Mouse (Mus musculus) forebrain, embryonic 16.5 days (tissue): ENCODE data around the gene Sh2d3c. TPM values are rescaled to one million over a fixed set of nuclear protein-coding genes. Genes with fewer than 3 reads are reported as not detected.

Experiments used
- ATAC-seq: fragments of 200-750 bp; cut with Nextera tagmentation; 2 replicates; pipeline ENCODE4 v1.8.0; 2017; ENCODE audit warnings: mild to moderate bottlenecking, moderate library complexity
- H3K27ac ChIP-seq: fragments of 300-500 bp; sonication (generic); 2 replicates; pipeline ENCODE4 v1.5.1; 2014; ENCODE audit warnings: low read length, control low read depth
- H3K27me3 ChIP-seq: fragments of 300-500 bp; sonication (generic); replicated peaks from 2 replicates; pipeline ENCODE4 v1.6.1; 2014; ENCODE audit warnings: low read length; ENCODE audit not compliant: control insufficient read depth, insufficient read depth
- H3K36me3 ChIP-seq: fragments of 300-500 bp; sonication (generic); 2 replicates; pipeline ENCODE4 v1.6.1; 2014; ENCODE audit not compliant: control insufficient read depth, insufficient read depth
- H3K4me1 ChIP-seq: fragments of 300-500 bp; sonication (generic); replicated peaks from 2 replicates; pipeline ENCODE4 v1.6.1; 2014; ENCODE audit warnings: low read length; ENCODE audit not compliant: control insufficient read depth, insufficient read depth
- H3K4me2 ChIP-seq: fragments of 300-500 bp; sonication (generic); 2 replicates; pipeline ENCODE4 v1.6.1; 2014; ENCODE audit warnings: mild to moderate bottlenecking, low read length, control low read depth
- H3K4me3 ChIP-seq: fragments of 300-500 bp; sonication (generic); replicated peaks from 2 replicates; pipeline ENCODE4 v1.5.1; 2014; ENCODE audit warnings: mild to moderate bottlenecking, low read length, control low read depth
- H3K9ac ChIP-seq: fragments of 300-500 bp; sonication (generic); replicated peaks from 2 replicates; pipeline ENCODE4 v1.6.1; 2014; ENCODE audit warnings: low read depth, low read length, control low read depth
- H3K9me3 ChIP-seq: fragments of 300-500 bp; sonication (generic); 2 replicates; pipeline ENCODE4 v1.6.1; 2016; ENCODE audit warnings: low read length; ENCODE audit not compliant: control insufficient read depth
- WGBS: fragments of 180-500 bp; shearing (Covaris S2); extraction: QIAGEN DNeasy Blood & Tissue Kit; methylation state at CpG from one replicate; pipeline ENCODE4 v1.1.7; 2014; 5-methylcytosine and 5-hydroxymethylcytosine counted together
- polyA plus RNA-seq: library from polyadenylated mRNA; unstranded; fragments of >200 nt; fragmentation: Nextera tagmentation; extraction: Ambion mirVana; gene quantifications from 2 replicates; pipeline ENCODE4 v1.2.1, GENCODE M21; 2015

Gene Sh2d3c
- polyA plus RNA-seq, result 41.9 and 43.0 TPM in 2 replicates

- H3K4me1 ChIP-seq, result no peaks in the 10 kb centered on the region; the same call in 1 of the 2 replicates
- no peak for ATAC-seq
- no peaks in the 10 kb centered on the region for H3K27me3 ChIP-seq
- no peak within 1 kb of the TSS for H3K4me3 ChIP-seq
- 48% methylated on average over 8 of the region's 8 CpGs for WGBS
- H3K36me3 ChIP-seq, result no peaks in the 10 kb centered on the region
- no peak within 1 kb of the TSS for H3K4me2 ChIP-seq
- H3K9ac ChIP-seq, result no peak within 1 kb of the TSS
- H3K9me3 ChIP-seq, result no peaks in the 10 kb centered on the region
- no peak within 1 kb of the TSS for H3K27ac ChIP-seq
Observed at GRCm38 (mm10) chr2:32720681-32721229, at the start of gene Sh2d3c. Gene Sh2d3c, plus strand, starts transcription at chr2:32721055.

GRCm38 (mm10) chr2:32671147-32671546 is 49.7 kb upstream of the Sh2d3c start:
- Histone ChIP-seq H3K4me3 (no peak overlapping the region), H3K9me3 (no peaks in the 10 kb centered on the region), H3K9ac (no peak overlapping the region), H3K4me1 (no peaks in the 10 kb centered on the region), H3K36me3 (no peaks in the 10 kb centered on the region), H3K4me2 (no peak overlapping the region), H3K27me3 (no peaks in the 10 kb centered on the region), H3K27ac (no peak overlapping the region)
- 92% methylated on average over 9 of the region's 9 CpGs for WGBS
- no peak for ATAC-seq

- 68% methylated on average over 9 of the region's 9 CpGs for WGBS
- no peak overlapping the region for H3K27ac ChIP-seq
- H3K9ac ChIP-seq, result no peak overlapping the region
- H3K36me3 ChIP-seq, result no peaks in the 10 kb centered on the region
- no peaks in the 10 kb centered on the region for H3K27me3 ChIP-seq
- H3K4me2 ChIP-seq, result no peak overlapping the region
- no peaks in the 10 kb centered on the region for H3K9me3 ChIP-seq
- no peak overlapping the region for H3K4me3 ChIP-seq
- no peaks in the 10 kb centered on the region for H3K4me1 ChIP-seq
- ATAC-seq, result no peak
Observed at GRCm38 (mm10) chr2:32671907-32672595, 48.8 kb upstream of the Sh2d3c start.

- no peak for ATAC-seq
- H3K9me3 ChIP-seq, result no peaks in the 10 kb centered on the region
- WGBS, result 80% methylated on average over 16 of the region's 16 CpGs
- H3K4me3 ChIP-seq, result no peak overlapping the region
- no peak overlapping the region for H3K9ac ChIP-seq
- H3K36me3 ChIP-seq, result no peaks in the 10 kb centered on the region
- H3K4me2 ChIP-seq, result no peak overlapping the region
- H3K4me1 ChIP-seq, result no peaks in the 10 kb centered on the region
- no peaks in the 10 kb centered on the region for H3K27me3 ChIP-seq
- H3K27ac ChIP-seq, result no peak overlapping the region
Observed at GRCm38 (mm10) chr2:32673176-32673917, 47.5 kb upstream of the Sh2d3c start.

- Histone ChIP-seq H3K27ac (no peak overlapping the region), H3K4me2 (no peak overlapping the region), H3K9me3 (no peaks in the 10 kb centered on the region), H3K27me3 (no peaks in the 10 kb centered on the region), H3K4me3 (no peak overlapping the region), H3K9ac (no peak overlapping the region), H3K4me1 (no peaks in the 10 kb centered on the region), H3K36me3 (no peaks in the 10 kb centered on the region)
- 84% methylated on average over 3 of the region's 3 CpGs for WGBS
- no peak for ATAC-seq
Observed at GRCm38 (mm10) chr2:32676821-32677220, 44.0 kb upstream of the Sh2d3c start.

GRCm38 (mm10) chr2:32677683-32678082 is 43.2 kb upstream of the Sh2d3c start:
- 96% methylated on average over 7 of the region's 7 CpGs for WGBS
- H3K9me3 ChIP-seq, result no peaks in the 10 kb centered on the region
- H3K36me3 ChIP-seq, result no peaks in the 10 kb centered on the region
- ATAC-seq, result no peak
- no peaks in the 10 kb centered on the region for H3K4me1 ChIP-seq
- no peak overlapping the region for H3K4me3 ChIP-seq
- H3K9ac ChIP-seq, result no peak overlapping the region
- no peak overlapping the region for H3K4me2 ChIP-seq
- no peak overlapping the region for H3K27ac ChIP-seq
- H3K27me3 ChIP-seq, result no peaks in the 10 kb centered on the region

- Histone ChIP-seq H3K9ac (no peak overlapping the region), H3K9me3 (no peaks in the 10 kb centered on the region), H3K4me3 (no peak overlapping the region), H3K36me3 (peaks cover 7% of the 10 kb centered on the region; the same call in 1 of the 2 replicates), H3K27me3 (no peaks in the 10 kb centered on the region), H3K27ac (no peak overlapping the region), H3K4me2 (no peak overlapping the region), H3K4me1 (no peaks in the 10 kb centered on the region)
- ATAC-seq, result no peak
- 64% methylated on average over 7 of the region's 7 CpGs for WGBS
Observed at GRCm38 (mm10) chr2:32680051-32680451, 40.8 kb upstream of the Sh2d3c start.

GRCm38 (mm10) chr2:32680961-32681650 is 39.7 kb upstream of the Sh2d3c start:
- no peak overlapping the region for H3K4me2 ChIP-seq
- H3K4me1 ChIP-seq, result no peaks in the 10 kb centered on the region
- no peak for ATAC-seq
- no peak overlapping the region for H3K4me3 ChIP-seq
- no peak overlapping the region for H3K27ac ChIP-seq
- H3K36me3 ChIP-seq, result peaks cover 8% of the 10 kb centered on the region; the same call in 1 of the 2 replicates
- 89% methylated on average over 19 of the region's 19 CpGs for WGBS
- H3K27me3 ChIP-seq, result no peaks in the 10 kb centered on the region
- H3K9ac ChIP-seq, result no peak overlapping the region
- H3K9me3 ChIP-seq, result no peaks in the 10 kb centered on the region

GRCm38 (mm10) chr2:32681754-32682153 is 39.1 kb upstream of the Sh2d3c start:
- H3K4me2 ChIP-seq, result no peak overlapping the region
- H3K27me3 ChIP-seq, result no peaks in the 10 kb centered on the region
- no peak overlapping the region for H3K27ac ChIP-seq
- H3K4me3 ChIP-seq, result no peak overlapping the region
- WGBS, result 63% methylated on average over 6 of the region's 6 CpGs
- peaks cover 13% of the 10 kb centered on the region for H3K36me3 ChIP-seq
- no peaks in the 10 kb centered on the region for H3K4me1 ChIP-seq
- no peaks in the 10 kb centered on the region for H3K9me3 ChIP-seq
- ATAC-seq, result peak; percentile 26; the same call in 1 of the 2 replicates
- H3K9ac ChIP-seq, result no peak overlapping the region
